Mouse (Mus musculus) thymus, adult 2 months (tissue): ENCODE data around the gene Adamtsl3. TPM values are rescaled to one million over a fixed set of nuclear protein-coding genes. Genes with fewer than 3 reads are reported as not detected.

Experiments
- DNase-seq: peaks from one replicate; pipeline ENCODE4 v3.0.0; 2021
- H3K27ac ChIP-seq: fragments of 200-500 bp; 2 replicates; pipeline ENCODE4 v1.5.1; 2012; ENCODE audit warnings: low read length, control low read depth; ENCODE audit not compliant: control insufficient read depth, insufficient read depth
- H3K27me3 ChIP-seq: fragments of 200-500 bp; 2 replicates; pipeline ENCODE4 v1.6.1; 2012; ENCODE audit warnings: mild to moderate bottlenecking, low read length, moderate library complexity, mixed read lengths; ENCODE audit not compliant: control insufficient read depth, insufficient read depth
- H3K36me3 ChIP-seq: fragments of 200-500 bp; 2 replicates; pipeline ENCODE4 v1.6.1; 2012; ENCODE audit warnings: mild to moderate bottlenecking, low read length, moderate library complexity; ENCODE audit not compliant: control insufficient read depth, insufficient read depth
- H3K4me1 ChIP-seq: fragments of 200-500 bp; replicated peaks from 2 replicates; pipeline ENCODE4 v1.6.1; 2012; ENCODE audit warnings: low read length; ENCODE audit not compliant: control insufficient read depth, insufficient read depth
- H3K4me3 ChIP-seq: fragments of 200-500 bp; 2 replicates; pipeline ENCODE4 v1.5.1; 2012; ENCODE audit warnings: mild to moderate bottlenecking, low read length, control low read depth, moderate library complexity; ENCODE audit not compliant: control insufficient read depth, insufficient read depth
- CTCF ChIP-seq: fragments of 200-500 bp; IDR thresholded peaks from 2 replicates; pipeline ENCODE4 v1.5.1; 2012; ENCODE audit warnings: mild to moderate bottlenecking, control low read depth, low read length, moderate library complexity, borderline replicate concordance; ENCODE audit not compliant: control insufficient read depth, poor library complexity, insufficient read depth; ENCODE audit errors: extremely low read depth
- POLR2A ChIP-seq: fragments of 200-500 bp; IDR thresholded peaks from 2 replicates; pipeline ENCODE4 v1.6.1; 2012; ENCODE audit warnings: mild to moderate bottlenecking, low read length, control low read depth, moderate library complexity; ENCODE audit not compliant: control insufficient read depth, poor library complexity, insufficient read depth; ENCODE audit errors: extremely low read depth
- WGBS: fragments of 180-500 bp; shearing (Covaris S2); methylation state at CpG from one replicate; pipeline ENCODE4 v1.1.7; 2018; 5-methylcytosine and 5-hydroxymethylcytosine counted together
- polyA plus RNA-seq: library from polyadenylated mRNA; depleted of rRNA; stranded (reverse); fragments of >200 nt; gene quantifications from 2 replicates; pipeline ENCODE4 v1.2.3, GENCODE M21; 2012; rRNA removed

The Adamtsl3 gene
- polyA plus RNA-seq, 1 experiment = 0.51 TPM

DNA sequence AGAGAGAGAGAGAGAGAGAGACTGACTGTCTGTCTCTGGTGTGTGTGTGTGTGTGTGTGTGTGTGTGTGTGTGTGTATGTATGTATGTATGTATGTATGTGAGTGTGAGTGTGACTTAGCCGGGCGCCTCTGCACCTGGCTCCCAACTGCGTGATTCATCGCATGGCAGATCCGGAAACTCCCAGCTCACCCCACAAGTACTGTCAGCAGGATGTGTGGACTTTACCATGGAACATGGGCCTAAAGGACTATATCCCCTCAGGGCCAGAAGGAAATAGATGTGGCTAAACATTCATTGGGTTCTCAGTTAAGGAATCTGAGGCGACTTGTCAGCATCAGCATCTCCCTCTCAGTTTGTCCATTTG is 313.6 kb downstream of the Adamtsl3 start:
- H3K27me3 ChIP-seq = no peaks in the 10 kb centered on the region
- WGBS = 11% methylated on average over 6 of the region's 6 CpGs
- H3K27ac ChIP-seq = no peak overlapping the region
- H3K4me3 ChIP-seq = peak overlapping the region; percentile 79
- no peak for TF ChIP-seq CTCF
- no peak for TF ChIP-seq POLR2A
- no peaks in the 10 kb centered on the region for H3K36me3 ChIP-seq
- peak; percentile 6 for DNase-seq
- H3K4me1 ChIP-seq = peaks cover 4% of the 10 kb centered on the region

Other genes starting within 250 kb of the Adamtsl3 start
- gene Sh3gl3, start 161.9 kb upstream of the Adamtsl3 start, polyA plus RNA-seq = 0.13 and 0.26 TPM in 2 replicates